Mouse (Mus musculus): ENCODE results near the gene Jak2. TPM values are rescaled to one million over a fixed set of nuclear protein-coding genes. Genes with fewer than 3 reads are reported as not detected.

Jak2 gene
- total and polyA plus RNA-seq, 3 experiments = 9.4 to 150 (median 132) TPM

GRCm38 (mm10) chr19:29342281-29342680 lies 90.7 kb downstream of the Jak2 start:
- TF ChIP-seq GATA1 (IDR thresholded peaks at IDR 0.05; ENCODE audit: borderline replicate concordance, low read length) = no peak
- no peak for TF ChIP-seq GATA2 (IDR thresholded peaks at IDR 0.05; ENCODE audit: borderline replicate concordance, low read depth, low read length)
- TF ChIP-seq POLR2AphosphoS5 (IDR thresholded peaks at IDR 0.05; ENCODE audit: insufficient replicate concordance, low read depth, low read length) = no peak
- no peak for TF ChIP-seq CTCF (IDR thresholded peaks at IDR 0.05; ENCODE audit: low read depth, low read length)
- TF ChIP-seq TAL1 (conservative IDR thresholded peaks at IDR 0.05; ENCODE audit: low read depth, low read length) = no peak
- Histone ChIP-seq H3K27me3 (ENCODE audit: insufficient read depth, low read length) (peaks cover 9% of the 10 kb centered on the region), H3K4me1 (ENCODE audit: insufficient read depth, low read depth, low read length) (peaks cover 12% of the 10 kb centered on the region; the same call in 1 of the 2 replicates), H3K4me3 (ENCODE audit: low read depth, low read length) (no peak overlapping the region), H3K36me3 (replicated peaks) (no peaks in the 10 kb centered on the region), H3K9me3 (replicated peaks) (no peaks in the 10 kb centered on the region)
- DNase-seq (ENCODE audit: low spot score) (no peak), ATAC-seq (ENCODE audit: extremely low read depth, insufficient number of reproducible peaks, low FRiP score, poor library complexity, severe bottlenecking) (no peak)

DNA sequence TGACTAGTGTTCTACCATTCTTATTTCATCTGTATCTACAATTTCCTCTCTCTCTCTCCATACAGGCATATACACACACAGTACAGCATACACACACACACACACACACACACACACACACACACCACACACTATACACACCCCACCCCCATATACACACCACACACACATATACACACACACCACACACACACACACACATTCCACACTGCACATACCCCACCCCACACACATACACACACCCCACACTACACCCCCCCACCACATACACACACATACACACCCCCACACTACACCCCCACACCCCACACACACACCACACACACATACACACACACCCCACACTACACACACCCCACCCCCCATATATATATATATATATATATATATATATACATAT lies 93.2 kb downstream of the Jak2 start:
- H3K4me1 ChIP-seq (ENCODE audit: insufficient read depth, low read depth, low read length) = peaks cover 12% of the 10 kb centered on the region; the same call in 1 of the 2 replicates
- DNase-seq (ENCODE audit: low spot score) = no peak
- H3K4me3 ChIP-seq (ENCODE audit: low read depth, low read length) = no peak overlapping the region
- peaks cover 7% of the 10 kb centered on the region for H3K27me3 ChIP-seq (ENCODE audit: insufficient read depth, low read length)
- ATAC-seq (ENCODE audit: extremely low read depth, insufficient number of reproducible peaks, low FRiP score, poor library complexity, severe bottlenecking) = no peak
- TF ChIP-seq CTCF (IDR thresholded peaks at IDR 0.05; ENCODE audit: low read depth, low read length) = no peak
- TF ChIP-seq TAL1 (conservative IDR thresholded peaks at IDR 0.05; ENCODE audit: low read depth, low read length) = no peak
- no peak for TF ChIP-seq GATA1 (IDR thresholded peaks at IDR 0.05; ENCODE audit: borderline replicate concordance, low read length)
- no peak for TF ChIP-seq GATA2 (IDR thresholded peaks at IDR 0.05; ENCODE audit: borderline replicate concordance, low read depth, low read length)
- no peak for TF ChIP-seq POLR2AphosphoS5 (IDR thresholded peaks at IDR 0.05; ENCODE audit: insufficient replicate concordance, low read depth, low read length)
- H3K36me3 ChIP-seq (replicated peaks) = peaks cover 9% of the 10 kb centered on the region
- no peaks in the 10 kb centered on the region for H3K9me3 ChIP-seq (replicated peaks)

- ATAC-seq (ENCODE audit: extremely low read depth, insufficient number of reproducible peaks, low FRiP score, poor library complexity, severe bottlenecking) (no peak), DNase-seq (ENCODE audit: low spot score) (no peak)
- Histone ChIP-seq H3K27me3 (ENCODE audit: insufficient read depth, low read length) (no peaks in the 10 kb centered on the region; the same call in 1 of the 2 replicates), H3K4me3 (ENCODE audit: low read depth, low read length) (no peak overlapping the region), H3K4me1 (ENCODE audit: insufficient read depth, low read depth, low read length) (peaks cover 12% of the 10 kb centered on the region; the same call in 1 of the 2 replicates), H3K9me3 (replicated peaks) (no peaks in the 10 kb centered on the region), H3K36me3 (replicated peaks) (peaks cover 16% of the 10 kb centered on the region)
- TF ChIP-seq CTCF (IDR thresholded peaks at IDR 0.05; ENCODE audit: low read depth, low read length) (no peak), GATA1 (IDR thresholded peaks at IDR 0.05; ENCODE audit: borderline replicate concordance, low read length) (no peak), POLR2AphosphoS5 (IDR thresholded peaks at IDR 0.05; ENCODE audit: insufficient replicate concordance, low read depth, low read length) (no peak), GATA2 (IDR thresholded peaks at IDR 0.05; ENCODE audit: borderline replicate concordance, low read depth, low read length) (no peak), TAL1 (conservative IDR thresholded peaks at IDR 0.05; ENCODE audit: low read depth, low read length) (no peak)
Measured at GRCm38 (mm10) chr19:29345636-29346035, 94.0 kb downstream of the Jak2 start.

DNA sequence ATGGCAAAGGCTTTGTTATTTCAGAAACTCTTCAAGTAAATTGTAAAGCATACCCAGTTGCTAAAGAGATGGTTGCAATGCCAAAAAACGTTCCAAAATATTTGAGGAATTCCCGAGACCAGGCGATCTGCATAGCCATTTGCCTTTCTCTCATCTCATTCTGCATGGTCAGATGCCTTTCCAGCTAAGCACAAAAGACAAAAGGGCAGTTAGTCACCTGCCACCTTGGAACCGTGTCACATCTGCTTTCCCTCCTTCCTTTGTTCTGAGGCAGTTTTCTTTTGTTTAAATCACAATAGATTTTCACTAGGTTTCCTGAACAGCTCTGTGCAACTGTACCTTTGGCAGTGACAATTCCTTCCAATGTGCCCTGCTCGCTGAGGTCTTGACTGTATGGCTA lies 99.4 kb downstream of the Jak2 start:
- ATAC-seq (ENCODE audit: extremely low read depth, insufficient number of reproducible peaks, low FRiP score, poor library complexity, severe bottlenecking) (no peak), DNase-seq (ENCODE audit: low spot score) (no peak)
- H3K27me3 ChIP-seq (ENCODE audit: insufficient read depth, low read length) = no peaks in the 10 kb centered on the region
- TF ChIP-seq GATA1 (IDR thresholded peaks at IDR 0.05; ENCODE audit: borderline replicate concordance, low read length) (no peak), GATA2 (IDR thresholded peaks at IDR 0.05; ENCODE audit: borderline replicate concordance, low read depth, low read length) (no peak), POLR2AphosphoS5 (IDR thresholded peaks at IDR 0.05; ENCODE audit: insufficient replicate concordance, low read depth, low read length) (no peak), CTCF (IDR thresholded peaks at IDR 0.05; ENCODE audit: low read depth, low read length) (no peak), TAL1 (conservative IDR thresholded peaks at IDR 0.05; ENCODE audit: low read depth, low read length) (no peak)
- H3K36me3 ChIP-seq (replicated peaks) = peaks cover 44% of the 10 kb centered on the region
- H3K4me1 ChIP-seq (ENCODE audit: insufficient read depth, low read depth, low read length) = peaks cover 10% of the 10 kb centered on the region
- H3K9me3 ChIP-seq (replicated peaks) = no peaks in the 10 kb centered on the region
- H3K4me3 ChIP-seq (ENCODE audit: low read depth, low read length) = no peak overlapping the region

DNA sequence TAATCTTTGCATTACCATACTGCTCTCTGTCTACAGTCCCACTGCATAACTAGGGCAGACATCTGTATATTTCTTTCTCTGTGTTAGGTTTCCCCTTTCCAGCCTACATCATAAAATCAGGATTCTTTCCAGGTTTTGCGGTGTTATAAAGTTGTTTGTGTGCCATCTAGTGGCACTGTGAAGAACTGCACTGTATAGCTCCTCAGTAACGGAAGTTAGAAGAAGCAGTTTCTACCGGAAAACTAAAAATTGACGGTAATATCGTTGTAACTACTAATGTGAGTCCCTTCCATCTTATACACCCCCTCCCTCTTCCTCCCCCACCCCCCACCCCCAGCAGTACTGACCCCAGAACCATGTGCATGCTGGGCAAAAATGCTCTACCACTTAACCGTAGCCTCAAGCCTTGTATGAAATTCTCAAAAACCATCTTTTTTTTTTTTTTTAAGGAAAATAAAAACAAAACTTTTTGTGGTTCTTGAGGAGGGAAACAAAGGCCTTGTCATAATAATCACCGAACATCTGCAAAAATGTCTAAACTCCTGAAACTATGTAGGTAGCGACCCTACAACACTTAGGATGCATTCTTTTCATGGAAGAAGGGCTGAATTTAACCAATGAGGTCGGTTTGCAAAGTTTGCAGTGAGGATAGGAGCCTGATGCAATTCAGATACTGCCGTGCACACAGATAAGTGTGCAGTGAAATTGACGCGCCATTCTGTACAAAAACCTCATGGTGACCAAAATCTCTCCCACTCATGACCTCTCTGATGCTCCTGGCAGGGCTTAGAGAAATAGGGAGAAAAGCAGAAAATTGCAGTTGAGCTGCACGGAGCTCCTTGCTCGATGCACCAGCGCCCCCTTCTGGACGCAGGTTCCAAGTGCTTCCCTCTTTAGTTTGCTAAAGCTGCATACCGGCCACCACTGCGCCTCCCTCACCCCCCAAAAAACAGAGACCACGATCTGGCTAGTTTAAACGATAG lies 103.6 kb downstream of the Jak2 start:
- Histone ChIP-seq H3K4me1 (ENCODE audit: insufficient read depth, low read depth, low read length) (peaks cover 23% of the 10 kb centered on the region), H3K27me3 (ENCODE audit: insufficient read depth, low read length) (no peaks in the 10 kb centered on the region), H3K9me3 (replicated peaks) (no peaks in the 10 kb centered on the region), H3K4me3 (ENCODE audit: low read depth, low read length) (peak overlapping the region; percentile 59; the same call in 1 of the 2 replicates), H3K36me3 (replicated peaks) (peaks cover 66% of the 10 kb centered on the region)
- TF ChIP-seq TAL1 (conservative IDR thresholded peaks at IDR 0.05; ENCODE audit: low read depth, low read length) = no peak
- no peak for TF ChIP-seq POLR2AphosphoS5 (IDR thresholded peaks at IDR 0.05; ENCODE audit: insufficient replicate concordance, low read depth, low read length)
- TF ChIP-seq CTCF (IDR thresholded peaks at IDR 0.05; ENCODE audit: low read depth, low read length) = peak; percentile 74
- no peak for TF ChIP-seq GATA1 (IDR thresholded peaks at IDR 0.05; ENCODE audit: borderline replicate concordance, low read length)
- peak; percentile 26 for ATAC-seq (ENCODE audit: extremely low read depth, insufficient number of reproducible peaks, low FRiP score, poor library complexity, severe bottlenecking)
- DNase-seq (ENCODE audit: low spot score) = peak; percentile 51

DNA sequence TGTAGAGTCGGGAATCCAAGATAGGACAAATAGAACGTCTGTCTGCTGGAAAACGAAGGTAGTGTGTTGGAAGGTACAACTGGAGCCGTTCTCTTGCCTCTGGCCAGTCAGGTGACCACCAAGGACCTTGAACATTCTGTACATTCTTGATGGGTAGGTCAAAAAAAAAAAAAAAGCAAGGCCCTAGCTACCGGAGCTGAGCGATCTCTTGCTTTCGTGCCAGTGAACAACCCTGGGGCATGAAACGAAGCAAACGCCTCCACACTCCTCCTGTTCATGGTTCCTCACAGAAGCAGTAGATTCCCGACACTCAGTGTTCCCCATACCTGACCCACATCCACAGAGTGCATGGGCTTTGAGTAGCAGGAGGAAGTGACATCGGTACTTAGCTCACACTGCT lies 104.7 kb downstream of the Jak2 start:
- Histone ChIP-seq H3K4me3 (ENCODE audit: low read depth, low read length) (no peak overlapping the region), H3K27me3 (ENCODE audit: insufficient read depth, low read length) (no peaks in the 10 kb centered on the region), H3K4me1 (ENCODE audit: insufficient read depth, low read depth, low read length) (peaks cover 34% of the 10 kb centered on the region), H3K9me3 (replicated peaks) (no peaks in the 10 kb centered on the region), H3K36me3 (replicated peaks) (peaks cover 60% of the 10 kb centered on the region)
- no peak for ATAC-seq (ENCODE audit: extremely low read depth, insufficient number of reproducible peaks, low FRiP score, poor library complexity, severe bottlenecking)
- no peak for TF ChIP-seq GATA2 (IDR thresholded peaks at IDR 0.05; ENCODE audit: borderline replicate concordance, low read depth, low read length)
- TF ChIP-seq TAL1 (conservative IDR thresholded peaks at IDR 0.05; ENCODE audit: low read depth, low read length) = no peak
- TF ChIP-seq GATA1 (IDR thresholded peaks at IDR 0.05; ENCODE audit: borderline replicate concordance, low read length) = no peak
- TF ChIP-seq POLR2AphosphoS5 (IDR thresholded peaks at IDR 0.05; ENCODE audit: insufficient replicate concordance, low read depth, low read length) = no peak
- no peak for TF ChIP-seq CTCF (IDR thresholded peaks at IDR 0.05; ENCODE audit: low read depth, low read length)
- no peak for DNase-seq (ENCODE audit: low spot score)

Measured in G1E (cell line).